Mouse (Mus musculus): ENCODE measurements around the gene Git2.

Gene Git2

DNA sequence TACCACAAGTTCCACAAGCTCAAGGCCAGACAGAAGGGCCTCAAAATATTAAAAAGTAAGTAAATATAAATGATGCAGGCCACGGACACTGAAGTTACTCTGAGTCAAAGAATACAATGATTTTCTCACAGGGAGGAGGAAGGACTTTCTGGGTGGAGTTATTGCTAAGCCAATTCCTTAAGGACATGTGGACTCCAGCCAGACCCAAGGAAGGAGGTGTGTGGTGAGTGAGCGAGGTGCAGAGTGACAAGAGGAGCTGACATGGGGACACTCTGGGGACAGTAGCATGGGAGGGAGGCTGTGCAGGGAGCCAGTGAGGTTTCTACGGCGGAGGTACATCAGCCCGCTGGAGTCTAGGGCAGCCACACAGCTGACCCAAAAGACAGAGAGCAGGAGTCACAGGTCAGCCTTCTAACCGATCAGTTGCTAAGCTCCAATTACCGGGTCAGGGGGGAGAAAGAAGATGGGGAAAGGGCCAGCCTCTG, 88.5 kb downstream of the Git2 start:
- no peak for DNase-seq (ENCODE audit: low spot score)

DNA sequence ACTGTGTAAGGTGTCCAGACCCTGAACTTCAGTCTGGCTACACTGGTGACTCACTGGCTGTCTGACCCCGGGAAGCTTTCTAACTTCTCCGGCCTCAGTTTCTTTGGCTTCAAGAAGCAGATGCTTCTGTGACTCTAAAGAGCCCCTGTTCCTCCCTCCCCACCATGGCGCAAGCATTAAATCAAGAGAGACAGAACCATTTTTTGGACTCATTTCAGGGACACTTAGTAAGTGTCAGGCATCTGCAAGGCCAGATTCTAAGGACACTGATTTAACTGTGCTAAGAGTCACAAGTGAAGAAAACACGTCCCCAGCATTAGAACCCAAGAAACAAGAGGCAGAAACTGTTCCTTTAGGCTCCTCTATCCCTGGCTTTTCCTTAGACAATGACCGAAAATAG, 89.3 kb downstream of the Git2 start:
- DNase-seq (ENCODE audit: low spot score): no peak

DNA sequence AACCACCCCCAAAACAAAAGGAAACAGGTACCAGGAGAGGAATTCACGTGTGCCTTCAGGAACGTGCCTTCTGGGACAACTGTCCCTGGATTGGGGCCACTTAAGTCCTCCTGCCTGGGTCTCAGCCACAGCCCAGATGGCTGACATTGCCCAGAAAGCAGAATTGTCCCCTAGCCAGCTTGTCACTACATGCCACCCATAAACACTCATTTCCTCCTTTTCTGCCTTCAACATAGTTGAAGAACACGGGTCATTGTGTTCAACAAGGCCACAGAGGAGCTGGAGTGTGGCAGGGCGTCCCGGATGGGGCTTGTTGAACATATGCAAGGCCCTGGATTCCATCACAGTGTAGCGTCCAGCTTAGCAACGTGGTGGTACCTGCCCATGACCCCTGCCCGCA, 93.6 kb downstream of the Git2 start:
- DNase-seq (ENCODE audit: low spot score): no peak

DNA sequence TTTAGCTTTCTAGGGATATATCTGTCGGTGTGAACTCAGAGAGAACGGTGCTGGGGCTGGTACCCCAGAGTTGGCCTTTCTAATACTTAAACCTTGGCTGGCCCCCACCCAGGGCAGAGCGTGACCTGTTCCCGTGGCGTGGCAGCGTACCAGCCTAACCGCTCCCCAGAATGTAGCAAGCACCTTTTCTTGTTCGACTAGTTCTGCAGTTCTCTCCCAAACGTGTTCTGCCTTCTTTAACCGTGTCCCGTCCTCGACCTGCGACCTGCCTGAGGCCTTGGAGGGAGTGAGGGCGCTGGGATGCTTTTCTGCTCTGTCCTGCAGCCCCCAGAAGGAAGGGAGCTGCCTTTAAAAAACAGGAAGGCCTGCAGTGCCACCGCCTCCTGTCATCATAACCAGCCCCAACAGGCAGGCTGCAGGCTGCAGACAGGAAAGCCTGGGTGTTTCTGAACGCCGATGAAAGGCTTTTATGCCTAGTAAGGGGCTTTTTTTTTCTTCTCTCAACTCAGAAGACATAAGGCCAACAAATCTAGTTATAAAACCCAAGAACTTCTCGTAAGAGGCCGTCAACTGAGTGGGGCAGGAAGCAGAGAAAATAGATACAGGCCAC, 94.5 kb downstream of the Git2 start:
- no peak for DNase-seq (ENCODE audit: low spot score)

DNA sequence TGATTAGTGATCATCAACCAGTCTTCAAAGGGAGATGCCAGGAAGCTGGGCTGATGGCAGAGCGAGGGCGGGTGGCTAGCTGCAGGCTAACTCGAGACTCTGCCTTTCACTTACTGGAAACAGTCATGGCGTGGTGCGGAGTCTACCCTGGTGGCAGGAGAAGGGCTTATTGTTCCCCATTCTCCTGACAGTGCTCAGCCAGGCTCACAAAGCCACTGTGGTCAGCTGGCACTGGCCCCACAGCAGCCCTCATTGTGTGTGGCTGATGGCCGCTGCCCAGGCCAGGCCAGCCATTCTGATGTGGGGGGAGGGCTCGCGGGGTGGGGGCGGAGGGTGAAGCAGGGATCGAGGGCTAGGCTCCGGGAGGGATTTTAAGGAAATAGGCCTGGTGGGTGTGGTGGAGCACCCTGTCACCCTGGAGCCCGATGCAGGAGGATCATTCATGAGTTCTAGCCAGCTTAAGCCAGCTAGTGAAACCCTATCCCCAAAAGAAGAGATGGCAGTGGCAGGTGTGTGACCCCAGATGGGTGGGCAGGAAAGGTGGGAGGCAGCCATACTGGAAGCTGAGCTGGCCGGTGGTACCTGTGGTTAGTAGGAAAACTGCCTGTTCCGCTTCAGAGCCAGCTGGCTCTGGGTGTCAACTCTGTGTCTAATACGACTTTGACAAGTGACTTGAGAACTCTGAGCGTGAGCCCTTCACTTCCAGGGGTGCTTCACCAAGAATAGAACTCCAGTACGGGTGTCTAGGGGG, 95.3 kb downstream of the Git2 start:
- no peak for DNase-seq (ENCODE audit: low spot score)
